Mouse (Mus musculus): Measurements from ENCODE around the gene Zfp512b.

Gene Zfp512b

DNA sequence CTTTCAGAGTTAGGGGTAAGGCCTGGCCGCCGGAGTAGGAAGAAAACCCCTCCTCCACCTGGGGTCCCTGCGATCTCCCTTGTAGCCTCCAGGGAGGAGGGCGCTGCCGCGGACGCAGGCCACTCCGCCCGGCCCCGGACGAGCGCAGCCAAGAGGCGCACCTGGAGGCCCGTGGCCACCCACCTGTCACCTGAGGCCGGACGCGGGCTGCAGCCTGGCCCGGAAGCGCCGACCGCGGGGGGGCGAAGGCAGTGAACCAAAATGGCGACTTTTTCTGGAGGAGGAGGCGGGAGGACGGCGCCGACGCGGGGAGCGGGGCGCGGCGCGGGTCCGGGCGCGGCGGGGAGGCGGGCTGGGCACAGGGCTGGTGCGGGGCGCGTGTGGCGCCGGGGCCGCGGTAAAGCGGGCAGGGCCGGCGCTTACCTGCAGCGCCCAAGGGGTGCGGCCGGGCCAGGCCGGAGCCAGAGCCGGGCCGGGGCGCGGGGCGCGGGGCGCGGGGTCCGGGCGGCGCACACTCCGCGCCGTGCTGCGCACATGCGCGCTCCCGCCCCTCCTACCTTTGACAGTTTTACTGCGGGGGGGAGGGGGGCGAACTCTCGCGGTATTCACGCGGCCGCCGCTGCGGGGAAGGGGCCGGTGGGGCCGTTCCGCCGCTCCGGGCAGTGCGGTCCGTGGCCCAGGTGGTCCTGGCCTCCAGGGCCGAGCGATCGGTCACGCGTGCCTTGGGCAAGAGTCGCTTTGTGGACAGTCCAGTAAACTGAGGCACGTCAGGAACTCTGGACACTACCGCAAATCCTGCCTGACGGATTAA lies at the start of gene Zfp512b:
Gene Zfp512b, minus strand, starts transcription at position 573 of the 811 bp plus-strand sequence.
- DNase-seq (ENCODE audit: low spot score), result peak; percentile 74

- no peak for DNase-seq (ENCODE audit: low spot score)
These were observed 43.3 kb upstream of the Zfp512b start for GRCm38 (mm10) chr2:181635865-181636264.

DNA sequence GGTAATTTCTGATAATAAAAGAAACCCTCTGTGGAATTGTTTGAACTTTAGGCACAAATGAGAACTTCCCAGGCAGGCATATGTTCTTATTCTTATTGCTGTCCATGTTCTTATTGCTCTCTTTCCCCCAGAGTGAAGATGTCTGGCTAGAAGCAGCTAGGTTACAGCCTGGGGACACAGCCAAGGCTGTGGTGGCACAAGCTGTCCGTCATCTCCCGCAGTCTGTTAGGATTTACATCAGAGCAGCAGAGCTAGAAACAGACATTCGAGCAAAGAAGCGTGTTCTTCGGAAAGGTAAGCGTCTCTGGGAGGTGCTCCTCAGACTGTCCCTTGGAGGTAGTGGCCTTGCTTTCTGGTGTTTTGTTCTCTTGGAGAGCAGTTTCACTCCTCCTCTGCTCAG lies 40.0 kb upstream of the Zfp512b start:
- DNase-seq (ENCODE audit: low spot score), result no peak

DNA sequence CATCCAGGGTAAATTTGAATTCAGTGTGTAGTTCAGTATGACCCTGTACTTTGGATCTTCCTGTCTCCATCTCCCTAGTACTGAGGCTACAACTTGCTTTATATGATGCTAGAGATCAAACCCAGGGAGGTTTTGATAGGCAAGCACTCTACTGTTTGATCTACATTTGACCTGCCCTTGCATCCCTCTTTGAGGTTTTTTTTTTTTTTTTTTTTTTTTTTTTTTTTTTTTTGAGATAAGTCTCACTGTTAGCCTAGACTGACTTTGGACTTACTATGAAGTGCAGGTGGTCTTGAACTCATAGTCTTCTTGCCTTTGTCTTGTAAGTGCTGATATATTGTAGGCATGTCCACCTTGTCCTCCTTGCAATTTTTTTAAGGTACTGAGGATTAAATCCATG lies 35.9 kb upstream of the Zfp512b start:
- DNase-seq (ENCODE audit: low spot score), result no peak

DNA sequence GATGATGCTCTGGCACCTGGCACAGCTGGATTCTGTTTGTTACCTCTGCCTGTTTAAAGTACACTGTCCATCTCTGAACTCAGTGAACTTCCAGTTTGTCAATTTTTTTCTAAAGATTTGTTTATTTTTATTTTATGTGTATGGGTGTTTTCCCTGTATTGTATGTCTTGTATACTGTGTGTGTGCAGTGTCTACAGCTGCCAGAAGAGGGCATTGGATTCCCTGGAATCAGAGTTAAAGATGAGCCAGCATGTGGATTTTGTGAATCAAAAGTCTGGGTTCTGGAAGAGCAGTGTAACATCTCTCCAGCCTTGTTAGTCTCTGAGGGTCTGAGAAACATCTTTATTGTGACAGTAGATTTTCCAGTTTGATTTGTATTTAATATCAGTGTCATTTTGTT lies 30.8 kb upstream of the Zfp512b start:
- no peak for DNase-seq (ENCODE audit: low spot score)

DNA sequence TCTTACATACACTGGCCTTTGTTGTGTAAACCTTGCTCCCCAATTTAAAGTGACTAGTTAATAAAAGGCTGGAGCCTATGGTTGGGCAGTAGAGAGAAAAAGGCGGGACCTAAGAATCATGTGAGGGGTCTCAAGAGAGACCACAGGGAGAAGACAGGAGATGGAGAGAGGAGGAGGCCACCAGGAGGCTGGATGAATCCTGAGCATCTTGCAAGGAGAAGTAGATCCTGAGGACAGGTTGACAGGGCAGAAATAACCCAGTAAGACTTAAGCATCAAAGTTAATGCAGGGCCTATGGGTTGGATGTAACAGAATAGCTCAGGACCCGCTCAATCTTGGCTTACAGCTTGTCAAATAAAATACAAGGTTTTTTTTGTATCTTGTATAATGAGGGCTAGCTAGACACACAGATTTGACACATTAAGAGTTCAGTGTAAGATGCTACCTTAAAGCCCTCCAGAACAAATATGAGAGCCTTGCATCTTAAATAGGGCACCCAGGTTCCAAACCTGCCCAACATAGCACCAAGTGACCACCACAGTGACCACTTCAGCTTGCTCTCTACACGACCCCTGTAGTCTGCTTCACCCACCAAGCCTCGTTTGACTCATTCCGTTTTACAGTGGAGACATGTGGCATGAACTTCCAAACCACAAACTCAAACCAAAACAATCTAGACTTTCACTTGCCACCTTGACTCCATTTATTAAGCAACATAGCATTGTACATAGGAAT lies 26.3 kb upstream of the Zfp512b start:
- no peak for DNase-seq (ENCODE audit: low spot score)

- DNase-seq (ENCODE audit: low spot score), result no peak
These were observed 9.8 kb upstream of the Zfp512b start for GRCm38 (mm10) chr2:181602367-181602766.

DNA sequence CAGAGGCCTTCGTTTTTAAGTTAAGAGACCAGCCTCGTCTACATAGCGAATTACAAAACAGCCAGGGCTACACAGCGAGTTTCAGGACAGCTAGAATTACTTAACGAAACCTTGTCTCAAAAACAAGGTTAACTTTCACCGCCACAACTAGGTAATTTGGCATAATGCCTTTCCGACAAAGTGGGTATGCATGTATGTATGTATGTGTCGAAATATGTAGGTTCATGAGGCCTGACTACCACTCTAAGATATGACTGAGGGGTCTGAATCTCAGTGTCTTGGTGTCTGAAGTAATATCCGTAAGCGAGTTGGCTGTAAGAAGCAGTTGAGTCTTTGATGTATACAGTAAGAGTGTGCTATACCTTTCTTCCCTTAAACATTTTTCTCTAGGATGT lies 9.1 kb upstream of the Zfp512b start:
- peak; percentile 24 for DNase-seq (ENCODE audit: low spot score)

DNA sequence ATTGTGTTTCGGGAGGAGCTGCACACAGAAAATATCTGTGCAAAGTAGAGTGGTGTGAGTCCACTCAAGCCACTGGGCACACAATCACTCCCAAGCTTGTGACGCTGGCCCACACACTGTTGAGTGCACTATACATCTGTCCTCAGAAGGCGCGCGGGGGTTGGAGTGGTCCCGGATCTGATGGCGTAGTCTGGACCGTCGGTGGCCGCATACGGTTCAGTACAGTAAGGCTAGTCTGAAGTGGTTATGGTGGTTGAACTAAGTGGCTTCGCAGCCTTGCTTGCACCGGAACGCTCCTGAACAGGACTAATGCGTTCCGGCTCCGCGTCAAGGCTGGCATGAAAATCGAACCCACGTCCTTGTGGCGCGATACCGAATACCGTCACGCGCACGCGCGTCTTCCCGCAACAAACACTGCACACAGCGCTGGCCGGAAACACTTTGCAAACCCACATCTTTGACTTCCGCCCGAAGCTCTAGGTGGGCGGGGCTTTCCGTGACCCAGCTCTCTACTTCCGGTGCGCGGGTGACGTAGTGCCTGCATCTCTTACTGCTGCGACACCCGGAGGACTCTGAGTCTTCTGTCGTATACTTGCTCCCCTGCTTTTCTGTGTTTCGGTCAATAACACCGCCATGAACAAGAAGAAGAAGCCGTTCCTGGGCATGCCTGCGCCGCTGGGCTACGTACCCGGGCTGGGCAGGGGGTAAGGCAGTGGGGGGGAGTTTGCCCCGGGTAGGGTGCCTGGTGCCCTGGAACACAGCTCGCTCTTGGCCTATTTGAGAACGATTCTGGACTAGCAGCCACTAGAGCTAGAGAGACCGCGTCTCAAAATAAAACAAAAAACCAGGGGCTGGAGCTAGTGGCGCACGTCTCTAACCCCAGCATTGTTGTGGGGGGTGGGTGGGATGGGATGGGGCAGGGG lies 8.5 kb upstream of the Zfp512b start:
- peak; percentile 99 for DNase-seq (ENCODE audit: low spot score)

GRCm38 (mm10) chr2:181600226-181600758 lies 7.7 kb upstream of the Zfp512b start:
- no peak for DNase-seq (ENCODE audit: low spot score)

GRCm38 (mm10) chr2:181598454-181599351 lies 6.1 kb upstream of the Zfp512b start, which contains the start of gene Samd10:
Gene Samd10, minus strand, starts transcription at chr2:181599212.
- no peak for DNase-seq (ENCODE audit: low spot score)

DNA sequence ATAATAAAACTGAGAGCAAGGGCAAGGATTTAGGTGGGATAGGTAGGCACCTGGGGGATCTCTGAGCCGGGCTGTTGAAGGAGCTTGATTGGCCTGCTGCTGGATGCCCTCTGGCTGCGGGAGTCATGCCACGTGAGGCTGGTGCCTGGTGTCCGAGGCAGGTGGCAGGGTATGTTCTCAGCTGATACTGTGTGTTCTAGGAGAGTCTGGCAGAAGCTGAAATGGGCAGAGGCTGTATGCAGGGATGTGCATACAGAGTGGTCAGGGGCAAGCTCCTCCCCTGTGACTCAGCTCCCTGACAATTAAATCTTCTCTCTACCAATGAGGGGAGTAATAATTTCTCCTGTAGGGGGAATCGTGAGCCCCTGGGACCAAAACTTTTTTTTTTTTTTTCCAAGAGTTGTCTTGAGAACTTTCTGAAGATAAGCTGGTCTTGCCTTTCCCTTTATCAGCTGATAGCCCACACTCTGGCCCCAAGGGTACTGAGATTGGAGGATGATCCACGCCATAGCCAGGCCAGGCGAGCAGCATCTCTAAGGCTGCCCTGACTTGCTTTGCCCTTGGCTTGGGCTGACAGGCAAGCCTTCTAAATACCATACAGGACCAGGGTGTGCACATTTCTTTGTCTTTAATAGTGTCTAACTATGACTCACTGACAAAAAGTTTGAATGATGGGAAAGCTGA lies 4.9 kb upstream of the Zfp512b start:
- DNase-seq (ENCODE audit: low spot score), result no peak

DNA sequence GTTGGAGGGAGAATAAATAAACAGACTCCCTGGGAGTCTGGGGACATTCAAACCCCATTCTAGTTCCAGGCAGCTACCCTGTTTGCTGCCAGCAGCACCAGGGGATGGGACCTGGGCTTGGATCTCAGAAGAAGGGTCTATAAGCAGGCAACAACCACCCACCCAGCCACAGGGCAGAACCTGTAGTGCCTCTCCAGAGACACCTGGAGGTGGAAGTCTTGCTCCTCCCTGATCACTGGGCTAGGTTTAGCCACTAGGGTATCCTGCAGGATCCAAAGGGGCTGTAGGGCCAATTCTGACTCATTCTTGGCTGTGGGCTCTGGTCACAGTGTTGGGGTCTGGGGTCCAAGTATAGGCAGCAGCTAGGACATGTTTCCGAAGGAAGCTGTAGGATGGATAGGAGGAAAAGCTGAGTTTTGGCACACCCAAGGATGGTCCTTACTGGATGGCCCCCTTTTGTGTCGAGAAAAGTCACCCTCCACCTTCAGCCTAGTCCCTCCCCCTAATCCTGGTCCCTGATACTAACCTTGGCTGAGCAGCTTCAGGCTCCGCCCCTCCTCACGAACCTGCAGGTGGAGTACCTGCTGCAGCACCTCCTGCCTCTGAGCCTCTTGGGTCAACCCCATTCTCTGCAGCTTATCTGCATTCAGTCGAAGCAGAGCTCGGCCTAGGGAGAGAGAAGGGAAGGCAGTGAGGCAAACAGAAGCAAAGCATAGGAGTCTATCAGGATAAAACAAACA lies 3.8 kb upstream of the Zfp512b start:
- no peak for DNase-seq (ENCODE audit: low spot score)

DNA sequence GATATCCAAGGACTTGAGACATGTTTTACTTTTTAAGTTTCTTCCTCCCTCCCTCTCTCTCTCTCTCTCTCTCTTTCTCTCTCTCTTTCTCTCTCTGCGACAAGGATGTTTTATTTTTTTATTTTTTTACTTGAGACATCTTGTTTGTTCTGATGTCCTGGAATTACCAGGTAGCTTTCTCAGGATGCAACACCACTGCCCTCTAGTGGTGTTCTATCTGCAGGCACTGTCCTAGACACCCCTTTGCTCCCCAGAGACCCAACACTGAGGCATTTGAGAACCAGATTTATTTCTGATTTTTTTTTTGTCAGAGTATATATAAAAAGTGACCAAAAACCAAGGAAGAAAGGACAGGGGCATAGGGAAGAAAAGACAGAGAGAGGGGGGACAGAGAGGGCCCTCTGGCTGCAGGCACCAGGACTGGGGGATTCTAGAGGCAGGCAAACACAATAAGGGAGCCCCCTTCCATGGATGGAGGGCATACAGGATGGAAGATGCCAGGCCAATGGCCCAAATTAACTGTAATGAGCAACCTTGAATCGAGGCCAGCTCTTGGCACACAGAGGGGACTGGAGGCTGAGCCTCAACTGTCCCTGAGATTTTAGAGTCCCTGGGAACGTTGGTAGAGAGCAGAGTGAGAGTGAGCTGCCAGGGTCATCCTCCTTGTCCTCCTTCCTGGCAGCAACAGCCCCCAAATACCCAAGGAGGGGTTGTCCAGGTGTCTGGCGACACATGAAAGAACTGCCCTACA lies 2.5 kb upstream of the Zfp512b start:
- peak; percentile 75 for DNase-seq (ENCODE audit: low spot score)

DNA sequence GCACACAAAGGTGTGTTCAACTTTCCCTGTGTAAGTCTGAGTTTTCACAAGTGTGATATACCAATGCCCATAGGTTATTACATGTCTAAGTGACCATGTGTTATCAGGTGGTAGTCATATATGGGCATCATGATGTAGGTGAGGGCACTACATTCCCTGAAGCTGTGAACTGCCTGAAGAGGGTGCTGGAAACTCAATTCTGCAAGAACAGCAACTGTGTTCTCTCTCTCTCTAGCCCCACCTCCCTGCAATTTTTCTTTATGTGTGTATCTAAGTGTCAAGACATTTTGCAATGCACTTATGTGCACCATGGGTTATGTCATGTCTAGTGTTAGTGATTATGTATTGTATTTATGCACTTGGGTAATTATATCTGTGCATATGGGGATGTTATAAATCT lies 1.3 kb upstream of the Zfp512b start:
- peak; percentile 49 for DNase-seq (ENCODE audit: low spot score)

DNA sequence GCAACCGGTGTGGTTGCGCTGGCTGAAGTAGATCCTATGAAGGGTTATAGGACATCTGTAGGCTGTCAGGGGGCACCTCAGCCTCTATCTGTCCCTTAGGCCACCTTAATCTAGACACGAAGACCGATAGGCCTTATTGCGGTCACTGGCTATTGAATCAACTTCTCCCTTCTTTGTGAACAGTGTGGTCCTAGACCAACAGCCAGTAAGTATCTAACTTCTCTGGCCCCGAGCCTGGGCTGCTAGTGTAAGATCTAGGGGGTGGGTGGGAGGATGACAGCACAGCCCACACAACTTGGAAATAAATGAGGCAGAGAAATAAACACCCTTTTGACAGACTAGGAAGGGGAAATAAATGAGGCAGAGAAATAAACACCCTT lies 429 bp upstream of the Zfp512b start:
- DNase-seq (ENCODE audit: low spot score), result peak; percentile 80

DNA sequence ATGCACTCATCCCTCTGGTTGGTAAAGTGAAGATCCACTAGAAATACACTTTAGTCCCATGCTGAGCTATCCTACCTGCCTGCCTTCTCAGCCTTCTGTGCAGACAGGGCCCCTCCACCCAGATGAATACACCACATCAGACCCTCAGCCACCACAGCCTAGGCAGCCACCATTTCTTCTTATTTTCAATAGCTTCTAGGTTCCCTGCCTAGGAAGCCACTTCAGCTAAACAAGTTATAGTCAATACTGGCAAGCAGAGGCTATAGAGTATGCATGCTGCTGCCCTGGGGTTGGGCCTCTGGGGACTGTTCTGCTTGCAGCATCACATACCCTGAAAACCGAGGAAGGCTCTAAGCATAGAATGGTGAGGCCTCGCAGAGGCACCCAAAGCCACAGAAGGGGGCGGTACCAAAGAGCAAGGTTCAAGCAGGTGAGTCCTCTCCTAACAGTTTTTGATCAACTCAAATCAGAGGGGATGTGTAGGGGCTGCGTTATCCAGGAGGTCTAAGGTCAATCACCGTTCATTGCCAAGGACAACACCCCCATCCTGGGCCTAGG lies 996 bp downstream of the Zfp512b start, which contains the start of gene Prpf6:
Gene Prpf6, plus strand, starts transcription at position 341 of the 558 bp plus-strand sequence.
- DNase-seq (ENCODE audit: low spot score), result no peak

DNA sequence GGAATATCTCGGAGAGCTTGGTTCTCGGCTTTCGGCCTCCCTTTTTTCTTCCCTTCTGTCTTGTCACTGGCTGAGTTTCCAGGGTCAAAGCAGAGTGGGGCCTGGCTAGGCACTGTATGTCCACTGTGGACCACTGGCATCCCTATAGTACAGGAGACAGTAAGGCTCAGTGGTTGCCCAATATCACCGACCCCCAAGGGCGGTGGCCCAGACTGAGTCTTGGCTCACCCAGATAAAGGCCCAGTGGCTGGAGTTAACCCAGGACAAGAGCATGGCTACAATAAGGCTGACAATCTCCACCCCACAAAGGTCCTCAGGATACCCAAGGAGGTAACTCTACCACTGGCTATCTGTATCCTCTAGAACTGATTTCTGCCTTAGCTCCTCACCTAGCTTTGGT lies 2.1 kb downstream of the Zfp512b start:
- DNase-seq (ENCODE audit: low spot score), result no peak

DNA sequence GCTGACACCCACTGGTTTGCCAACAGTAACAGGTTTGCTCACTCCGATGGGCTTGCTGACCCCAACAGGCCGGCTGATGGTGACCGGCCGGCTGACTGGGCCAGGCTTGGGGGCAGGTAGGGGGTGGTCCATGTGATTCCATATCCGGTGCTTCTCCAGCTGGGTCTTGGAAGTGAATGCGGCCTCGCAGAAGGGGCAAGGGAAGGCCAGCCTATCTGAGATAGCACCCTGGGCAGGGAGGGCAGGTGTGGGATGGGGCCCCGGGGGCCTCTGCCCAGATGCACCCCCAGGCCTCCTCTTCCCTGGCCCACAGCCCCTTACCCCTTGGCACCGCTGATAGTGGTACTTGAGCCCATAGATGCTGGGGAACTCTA lies 2.9 kb downstream of the Zfp512b start:
- DNase-seq (ENCODE audit: low spot score), result no peak

All from adipocyte (in vitro differentiated cells).